Mouse (Mus musculus): Measurements from ENCODE around the gene Gltpd2. TPM values are rescaled to one million over a fixed set of nuclear protein-coding genes. Genes with fewer than 3 reads are reported as not detected.
A peak's percentile ranks its signal among the peaks of the same experiment; 100 is the strongest.
"Not testable (repeated sequence)": the region's sequence is repeated elsewhere in the genome, so short reads cannot be mapped to it uniquely, and the experiment has no call there.

Gene Gltpd2
- not detected for total RNA-seq (2021)
- long read RNA-seq, experiment 1, result 0 reads
- long read RNA-seq, experiment 2, result 0 reads

- no peak for DNase-seq
Measured at GRCm38 (mm10) chr11:70518923-70519322, at the start of gene Gltpd2. TSS of gene Gltpd2 (plus strand) at chr11:70519196.

- DNase-seq, result no peak
Measured at GRCm38 (mm10) chr11:70469764-70470163, 49.2 kb upstream of the Gltpd2 start.

- no peak for DNase-seq
Measured at GRCm38 (mm10) chr11:70472716-70473115, 46.3 kb upstream of the Gltpd2 start.

- not testable (repeated sequence) for DNase-seq
Measured at GRCm38 (mm10) chr11:70473291-70473690, 45.7 kb upstream of the Gltpd2 start.

GRCm38 (mm10) chr11:70474872-70475534 lies 44.0 kb upstream of the Gltpd2 start:
- no peak for DNase-seq

GRCm38 (mm10) chr11:70485498-70485897 lies 33.5 kb upstream of the Gltpd2 start:
- DNase-seq, result no peak

GRCm38 (mm10) chr11:70487816-70488215 lies 31.2 kb upstream of the Gltpd2 start:
- peak; percentile 56 for DNase-seq

- DNase-seq, result peak; percentile 53 to 60
Measured at GRCm38 (mm10) chr11:70489138-70489537, 29.9 kb upstream of the Gltpd2 start.

GRCm38 (mm10) chr11:70489684-70490083 lies 29.3 kb upstream of the Gltpd2 start:
- peak in 1 of 2 experiments; percentile 65 for DNase-seq

GRCm38 (mm10) chr11:70499566-70500475 lies 19.2 kb upstream of the Gltpd2 start:
- peak; percentile 34 to 53 for DNase-seq

GRCm38 (mm10) chr11:70500476-70500812 lies 18.6 kb upstream of the Gltpd2 start:
- no peak for DNase-seq

GRCm38 (mm10) chr11:70502018-70502417 lies 17.0 kb upstream of the Gltpd2 start:
- DNase-seq, result no peak

- no peak for DNase-seq
Measured at GRCm38 (mm10) chr11:70504970-70505369, 14.0 kb upstream of the Gltpd2 start, which contains the start of gene Tm4sf5. TSS of gene Tm4sf5 (plus strand) at chr11:70505244.

GRCm38 (mm10) chr11:70506385-70506784 lies 12.6 kb upstream of the Gltpd2 start:
- peak; percentile 83 to 92 for DNase-seq

- no peak for DNase-seq
Measured at GRCm38 (mm10) chr11:70506962-70507515, 12.0 kb upstream of the Gltpd2 start.

GRCm38 (mm10) chr11:70509753-70510564 lies 9.0 kb upstream of the Gltpd2 start:
- peak; percentile 34 to 49 for DNase-seq

GRCm38 (mm10) chr11:70511242-70511641 lies 7.8 kb upstream of the Gltpd2 start:
- no peak for DNase-seq

GRCm38 (mm10) chr11:70511825-70512224 lies 7.2 kb upstream of the Gltpd2 start:
- no peak for DNase-seq

- DNase-seq, result no peak
Measured at GRCm38 (mm10) chr11:70512709-70513342, 6.2 kb upstream of the Gltpd2 start.

- peak; percentile 63 to 72 for DNase-seq
Measured at GRCm38 (mm10) chr11:70513520-70513919, 5.5 kb upstream of the Gltpd2 start.

- DNase-seq, result no peak
Measured at GRCm38 (mm10) chr11:70514288-70514687, 4.7 kb upstream of the Gltpd2 start, which contains the start of gene Vmo1. TSS of gene Vmo1 (minus strand) at chr11:70514616.

Measured in heart, adult 18-20 months (tissue).